Mouse (Mus musculus) spleen, adult 2 months (tissue): ENCODE measurements around the gene Cort.

Experiments
- CTCF ChIP-seq: fragments of 200-500 bp; IDR thresholded peaks from 2 replicates; pipeline ENCODE4 v1.5.1; 2011; ENCODE audit warnings: mild to moderate bottlenecking, inconsistent platforms; ENCODE audit not compliant: insufficient read depth, insufficient read length, insufficient replicate concordance; ENCODE audit errors: extremely low read depth
- POLR2A ChIP-seq: fragments of 200-500 bp; IDR thresholded peaks from 2 replicates; pipeline ENCODE4 v1.6.1; 2011; ENCODE audit warnings: low read depth, low read length, inconsistent platforms

DNA sequence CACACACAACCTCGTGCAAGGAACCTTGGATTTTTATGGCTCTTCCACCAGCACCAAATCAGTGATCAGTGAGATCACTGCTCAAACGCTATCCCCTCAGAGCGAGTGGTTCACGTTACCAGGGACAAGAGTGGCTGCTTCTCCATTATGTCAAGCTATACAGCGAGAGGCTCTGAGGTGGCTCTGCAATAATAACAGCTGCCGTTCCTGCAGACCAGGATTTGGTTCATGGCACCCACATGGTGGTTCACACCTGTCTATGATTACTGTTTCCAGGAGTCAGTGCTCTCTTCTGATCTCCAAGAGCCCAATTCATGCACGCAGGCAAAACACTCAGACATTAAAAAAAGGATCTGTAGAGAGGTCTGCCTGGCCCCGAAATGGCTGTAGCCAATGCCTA, 12.0 kb upstream of the Cort start:
- TF ChIP-seq CTCF (no peak), POLR2A (no peak)
